Mouse (Mus musculus): Measurements from ENCODE around the gene Rbms1.

The Rbms1 gene

DNA sequence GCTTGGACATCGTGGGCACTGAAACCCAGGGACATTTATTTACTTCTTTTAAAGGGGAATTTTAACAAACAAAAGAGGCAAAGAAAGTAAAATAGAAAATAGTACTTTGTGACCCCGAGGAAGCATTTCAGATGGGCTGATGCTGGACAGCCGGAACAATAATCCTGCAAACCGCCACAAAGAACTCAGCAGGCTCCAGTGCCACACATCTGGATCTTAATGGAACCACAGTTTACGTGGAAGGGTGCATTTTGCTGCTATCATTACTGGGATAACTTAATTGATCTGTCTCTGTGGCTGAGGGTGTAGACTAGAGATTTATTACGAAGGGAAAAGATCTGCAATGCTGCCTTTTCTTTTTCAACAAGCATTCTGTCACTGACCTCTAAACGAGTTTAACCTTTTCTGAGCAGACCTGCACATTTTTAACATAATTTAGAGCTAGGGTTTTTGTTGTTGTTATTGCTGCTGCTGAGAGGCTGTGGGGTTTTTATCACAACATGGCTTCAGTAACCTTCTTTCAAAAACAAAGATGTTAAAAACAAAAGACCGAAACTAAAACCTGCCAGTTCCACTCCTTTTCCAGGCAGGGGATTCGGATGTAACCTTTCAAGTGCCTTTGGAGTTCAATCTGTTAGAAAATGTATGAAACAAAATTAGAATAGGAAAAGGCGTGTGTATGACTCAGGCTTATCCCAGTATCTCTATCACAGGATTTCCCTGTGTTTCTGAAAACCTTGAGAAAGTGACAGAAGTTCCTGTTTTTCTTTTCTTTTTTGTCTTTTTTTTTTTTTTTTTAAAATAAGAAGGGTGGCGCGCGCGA, 82.8 kb downstream of the Rbms1 start:
- in situ Hi-C loops (cut with MboI; ENCODE audit: low sequenced_read_pairs): no loop called here

DNA sequence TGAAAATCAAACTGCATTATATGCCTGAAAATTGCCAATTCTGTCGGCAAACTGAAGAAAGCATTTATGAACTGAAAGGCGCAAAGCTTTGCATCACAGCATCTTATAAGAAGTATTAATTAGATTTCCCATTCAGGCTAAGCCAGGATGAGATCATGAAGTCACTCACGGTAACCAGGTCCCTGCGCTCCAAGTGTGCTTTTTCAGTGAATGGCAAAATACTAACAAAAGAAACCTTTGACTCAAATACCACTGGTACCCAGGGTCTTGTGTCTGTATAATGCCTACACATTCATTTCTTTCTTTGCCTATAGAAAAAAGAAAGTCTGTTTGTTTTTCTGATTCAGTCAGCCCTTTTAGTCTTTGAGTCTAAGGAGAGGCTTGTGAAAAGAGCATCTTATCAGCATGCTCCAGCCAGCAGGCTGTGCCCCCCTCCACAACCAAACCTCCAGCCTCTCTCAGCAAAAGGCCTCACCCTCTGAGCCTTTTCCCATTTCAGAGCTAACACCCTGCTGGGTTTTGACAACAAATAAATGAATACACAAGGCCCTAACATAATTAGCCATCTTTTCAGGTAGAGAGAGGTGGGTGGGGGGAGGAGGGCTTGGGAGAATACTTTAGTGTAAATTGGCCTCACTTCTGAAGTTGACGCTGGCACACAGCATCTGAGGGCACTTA, 83.7 kb downstream of the Rbms1 start:
- in situ Hi-C loops (cut with MboI; ENCODE audit: low sequenced_read_pairs): no loop called here

DNA sequence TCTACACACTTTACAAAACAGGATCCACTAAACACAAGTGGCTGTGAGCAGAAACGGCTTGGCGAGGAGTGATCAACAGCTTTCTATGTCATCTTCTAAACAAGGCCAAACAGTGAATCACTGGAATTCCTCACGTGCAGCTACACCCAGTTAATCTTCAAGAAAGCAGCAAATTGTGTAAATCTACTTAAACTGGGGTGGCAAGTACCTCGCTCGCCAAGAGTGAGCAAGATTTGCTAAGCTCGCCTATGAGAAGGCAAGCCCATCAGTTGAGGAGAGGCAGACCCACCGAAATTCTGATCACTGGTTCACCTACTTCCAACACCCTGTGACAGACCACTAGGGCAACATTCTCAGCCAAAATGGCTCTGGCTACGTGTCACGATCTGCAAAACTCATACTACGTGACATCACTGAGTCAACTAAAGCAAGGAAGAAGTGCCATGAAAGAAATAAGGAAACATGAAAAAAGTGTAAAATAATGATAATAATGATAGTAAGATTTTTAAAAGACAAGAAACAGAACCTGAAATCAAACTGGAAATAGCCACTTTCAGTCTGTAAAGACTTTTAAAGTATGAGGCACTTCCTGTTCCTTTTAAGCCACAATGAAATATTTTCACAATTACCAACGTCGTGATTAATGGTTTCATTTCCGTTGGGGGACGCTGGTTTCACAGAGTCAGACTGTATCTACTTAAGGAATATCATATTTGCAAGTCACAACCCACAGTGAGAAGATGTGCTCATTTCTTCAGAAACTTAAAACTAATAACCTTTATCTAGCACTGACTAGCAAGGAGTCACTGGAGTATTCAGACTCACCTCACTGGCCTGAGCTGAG, 85.2 kb downstream of the Rbms1 start:
- in situ Hi-C loops (cut with MboI; ENCODE audit: low sequenced_read_pairs): no loop called here

DNA sequence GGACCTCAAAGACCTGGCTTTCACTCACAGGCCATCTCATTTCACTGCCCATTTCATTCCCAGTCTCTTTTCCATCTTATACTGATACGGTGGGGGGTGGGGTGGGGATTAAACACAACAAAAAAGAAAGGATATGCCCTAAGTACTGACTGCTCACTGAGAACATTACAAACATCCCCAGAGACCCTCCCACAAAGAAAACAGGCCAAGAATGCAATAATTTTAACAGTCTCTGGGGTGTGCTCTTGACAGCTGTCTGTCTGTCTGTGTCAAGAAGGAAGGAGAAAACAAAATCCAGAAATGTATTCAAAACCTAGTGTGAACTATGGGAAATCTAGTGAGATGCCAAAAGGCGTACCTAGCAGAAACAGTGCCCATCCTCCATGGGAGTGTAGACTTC, 86.1 kb downstream of the Rbms1 start:
- in situ Hi-C loops (cut with MboI; ENCODE audit: low sequenced_read_pairs): no loop called here

DNA sequence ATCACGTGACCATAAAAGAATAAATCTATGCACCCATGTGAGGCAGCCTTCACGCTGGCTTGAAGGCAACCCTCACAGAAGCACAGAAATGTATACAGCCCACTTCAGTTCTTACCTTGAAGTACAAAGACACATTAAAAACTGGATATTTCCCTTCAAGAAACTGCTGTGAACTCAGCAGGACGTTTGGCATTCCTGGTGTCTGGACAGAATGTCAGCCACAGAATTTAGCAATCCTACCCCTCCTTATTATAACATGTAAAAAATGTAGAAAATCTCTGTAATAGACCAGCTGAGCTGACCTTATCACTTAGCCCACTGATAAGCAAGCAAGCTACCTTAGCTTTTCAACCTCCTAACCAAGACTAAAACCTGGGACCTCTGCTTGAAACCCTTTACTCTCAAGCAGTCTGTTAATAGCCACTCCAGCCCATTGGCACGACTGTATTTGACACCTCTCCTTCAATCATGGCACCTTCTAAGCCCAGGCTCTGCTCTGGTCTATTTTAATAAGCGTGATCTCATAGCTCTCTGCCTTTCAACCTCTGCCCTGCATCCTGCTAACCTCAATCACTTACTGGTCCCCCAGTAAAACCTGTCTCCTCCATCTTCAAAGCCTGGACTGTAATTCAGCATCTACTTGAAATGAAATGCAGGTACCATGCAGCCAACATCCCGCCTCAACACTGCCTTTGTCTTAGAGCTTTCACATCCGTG, 90.7 kb downstream of the Rbms1 start:
- in situ Hi-C loops (cut with MboI; ENCODE audit: low sequenced_read_pairs): no loop called here

DNA sequence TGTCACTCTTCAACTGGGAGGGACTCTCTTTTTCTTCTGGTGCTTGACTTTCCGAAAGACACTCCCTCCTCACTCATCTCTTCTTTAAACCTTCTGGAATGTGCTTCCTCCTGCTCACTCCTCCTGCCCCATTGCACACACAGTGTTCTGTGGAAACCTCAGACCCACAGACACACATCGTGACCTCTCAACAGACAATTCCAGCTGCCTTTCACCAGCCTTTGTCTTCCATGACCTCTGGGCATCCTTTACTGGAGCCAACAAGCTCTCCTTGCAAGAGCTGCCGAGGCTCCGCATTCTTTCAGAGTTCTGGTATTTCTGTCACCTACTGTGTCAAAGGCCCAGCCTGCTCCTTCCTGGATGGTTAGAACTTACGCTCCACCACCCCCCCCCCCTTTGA, 92.0 kb downstream of the Rbms1 start:
- in situ Hi-C loops (cut with MboI; ENCODE audit: low sequenced_read_pairs): no loop called here

DNA sequence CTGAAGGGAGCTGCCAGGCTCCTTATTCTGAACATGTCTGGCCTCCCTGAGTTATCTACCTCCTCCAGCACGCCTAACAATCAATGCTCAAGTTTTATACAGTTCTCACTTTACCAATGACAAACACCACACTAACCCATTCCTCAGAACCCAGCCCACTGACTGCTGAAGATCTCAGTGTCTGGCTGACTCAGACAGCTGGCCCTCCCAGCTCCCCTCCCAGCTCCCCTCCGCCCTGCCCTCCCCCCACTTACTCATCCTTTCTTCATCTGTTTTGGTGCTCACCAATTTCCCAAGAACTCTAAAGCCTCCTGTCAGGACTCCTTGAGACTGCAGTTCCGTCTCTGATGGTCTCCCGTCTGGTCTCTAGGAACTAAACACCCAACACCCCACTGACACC, 92.5 kb downstream of the Rbms1 start:
- in situ Hi-C loops (cut with MboI; ENCODE audit: low sequenced_read_pairs): no loop called here

DNA sequence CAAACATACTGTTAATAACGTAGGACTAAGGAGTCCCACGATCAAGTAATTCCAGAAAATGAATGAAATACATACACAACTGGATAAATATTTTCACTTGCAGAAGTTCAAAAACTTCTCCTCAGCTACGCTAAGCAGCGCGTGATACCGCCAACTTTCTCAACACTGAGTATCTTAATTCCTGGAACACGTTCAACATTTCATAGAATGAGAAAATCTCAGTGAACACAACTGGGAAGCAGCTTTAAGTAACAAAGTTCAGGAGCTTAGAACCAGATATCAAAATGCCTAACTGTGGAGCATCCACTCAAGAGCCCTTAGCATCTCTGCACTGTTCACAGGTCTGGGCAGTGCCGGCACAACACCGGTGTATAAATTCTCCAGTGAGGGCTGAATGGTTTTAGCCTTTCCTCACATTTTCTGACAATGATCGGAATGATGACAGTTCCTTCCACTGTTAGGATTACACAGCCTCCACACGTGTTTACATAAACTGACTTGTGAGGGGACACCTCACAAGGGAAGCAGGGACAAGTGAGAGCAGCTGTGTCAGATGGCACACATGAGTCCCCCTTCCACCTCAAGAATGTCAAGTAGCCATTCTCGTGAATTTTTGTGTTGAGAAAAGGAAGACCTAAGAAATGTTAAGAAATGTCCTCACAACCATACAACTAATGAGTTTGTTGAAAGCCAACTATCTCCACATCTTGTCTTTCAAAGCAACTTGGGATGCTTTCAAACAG, 93.8 kb downstream of the Rbms1 start:
- in situ Hi-C loops (cut with MboI; ENCODE audit: low sequenced_read_pairs): no loop called here

DNA sequence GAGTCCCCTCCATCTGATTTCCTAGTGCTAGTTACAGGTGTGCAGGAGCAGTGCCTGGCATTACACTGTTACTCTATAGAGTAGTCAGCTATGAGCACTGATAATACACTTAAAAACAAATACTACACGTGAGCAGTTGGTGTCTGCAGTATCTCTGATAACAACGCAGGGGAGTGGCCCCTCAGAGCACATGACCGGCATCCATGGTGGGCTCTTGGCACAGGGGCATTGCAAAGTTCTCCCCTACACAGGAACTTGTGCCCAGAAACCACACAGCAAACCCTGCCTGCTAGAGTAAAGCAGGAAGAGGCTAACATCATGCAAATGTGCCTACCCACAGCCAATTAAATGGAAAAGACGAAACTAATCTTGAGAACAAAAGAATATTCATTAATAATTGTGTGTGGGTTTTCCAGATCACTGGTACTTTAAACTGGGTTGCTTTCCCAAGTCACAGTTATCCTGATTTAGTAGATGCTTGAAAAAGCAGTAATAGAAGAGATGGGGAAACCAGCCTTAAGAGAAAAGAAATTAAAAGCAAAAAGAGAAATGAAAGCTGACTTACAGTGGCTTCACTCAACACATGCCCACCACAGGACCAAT, 94.8 kb downstream of the Rbms1 start:
- in situ Hi-C loops (cut with MboI; ENCODE audit: low sequenced_read_pairs): no loop called here

DNA sequence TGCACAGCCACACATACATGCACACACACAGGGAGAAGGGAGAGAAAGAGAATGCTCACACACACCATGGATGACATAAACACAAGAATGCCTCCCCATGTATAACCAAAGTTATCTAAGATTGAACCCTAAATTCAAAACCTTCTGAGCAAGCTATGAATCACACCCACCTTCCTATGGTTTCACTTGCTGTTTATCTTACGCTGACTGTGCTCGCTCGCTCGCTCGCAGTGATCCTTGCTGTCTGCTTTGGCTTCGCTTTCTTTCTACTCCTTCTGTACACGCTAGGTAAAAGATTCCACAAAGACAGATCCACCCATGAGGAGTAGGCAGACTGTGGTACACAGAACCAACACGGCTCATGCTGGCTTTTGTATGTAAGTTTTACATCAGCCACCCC, 95.7 kb downstream of the Rbms1 start:
- in situ Hi-C loops (cut with MboI; ENCODE audit: low sequenced_read_pairs): no loop called here

DNA sequence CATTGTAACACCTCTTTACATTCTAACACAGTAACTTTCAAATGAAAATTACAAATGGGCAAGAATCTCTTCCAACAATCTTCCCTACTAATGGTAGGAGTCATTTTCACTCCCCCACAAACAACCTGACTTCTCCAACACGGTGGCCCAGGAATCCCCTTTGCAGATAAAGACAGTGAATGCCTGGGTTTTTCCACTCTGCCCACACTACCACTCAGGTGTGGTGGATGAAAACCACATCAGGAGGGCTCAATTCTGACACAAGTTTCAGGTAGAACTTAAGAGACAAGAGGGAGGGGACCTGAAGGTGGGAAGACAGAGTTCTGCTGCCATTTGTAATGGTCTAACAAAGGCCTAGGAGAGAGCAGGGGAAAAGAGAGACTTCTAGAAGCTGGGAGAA, 97.1 kb downstream of the Rbms1 start:
- in situ Hi-C loops (cut with MboI; ENCODE audit: low sequenced_read_pairs): no loop called here

DNA sequence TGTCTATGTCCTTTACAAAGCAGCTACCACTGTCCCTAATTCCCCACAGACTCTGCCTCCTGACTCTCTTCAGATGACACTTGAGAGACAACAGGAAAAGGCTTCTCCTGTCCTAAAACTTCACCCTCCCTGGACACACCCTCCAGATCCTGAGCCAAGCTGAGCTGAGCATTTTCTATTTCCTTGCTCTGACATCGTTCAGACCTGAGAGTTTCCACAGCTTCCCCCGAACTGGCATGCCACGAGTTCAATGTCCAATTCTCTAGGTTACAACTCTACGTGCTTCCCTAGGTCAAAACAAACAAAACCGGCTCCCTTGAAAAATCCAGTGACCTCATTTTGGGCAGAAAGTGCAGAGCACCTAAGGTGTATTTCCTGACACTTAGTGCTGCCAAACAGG, 98.0 kb downstream of the Rbms1 start:
- in situ Hi-C loops (cut with MboI; ENCODE audit: low sequenced_read_pairs): no loop called here

DNA sequence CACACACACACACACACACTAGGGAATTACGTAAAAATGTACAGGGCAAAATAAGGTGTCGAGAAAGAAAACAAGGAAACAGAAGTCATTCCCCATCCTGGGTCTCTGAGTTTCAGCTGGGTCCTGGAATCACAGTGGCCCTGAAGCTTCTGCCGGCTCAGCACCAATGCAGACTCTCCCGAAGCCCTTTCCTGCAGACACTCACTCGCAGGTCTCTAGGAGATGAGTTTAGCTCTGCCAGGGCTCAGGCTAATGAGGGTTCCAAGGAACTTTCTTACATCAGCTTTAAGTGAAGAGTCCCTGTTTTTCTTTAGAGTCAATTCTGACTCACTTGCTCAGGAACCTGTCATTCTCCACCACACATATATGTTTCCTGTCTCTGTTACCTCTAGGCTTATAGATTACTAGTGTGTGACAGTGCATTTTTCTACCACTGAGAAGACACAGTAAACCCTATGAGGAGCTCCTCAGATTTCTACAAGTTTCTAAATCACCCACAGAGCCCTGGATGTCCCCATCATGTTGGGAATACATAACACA, 98.7 kb downstream of the Rbms1 start:
- in situ Hi-C loops (cut with MboI; ENCODE audit: low sequenced_read_pairs): no loop called here

DNA sequence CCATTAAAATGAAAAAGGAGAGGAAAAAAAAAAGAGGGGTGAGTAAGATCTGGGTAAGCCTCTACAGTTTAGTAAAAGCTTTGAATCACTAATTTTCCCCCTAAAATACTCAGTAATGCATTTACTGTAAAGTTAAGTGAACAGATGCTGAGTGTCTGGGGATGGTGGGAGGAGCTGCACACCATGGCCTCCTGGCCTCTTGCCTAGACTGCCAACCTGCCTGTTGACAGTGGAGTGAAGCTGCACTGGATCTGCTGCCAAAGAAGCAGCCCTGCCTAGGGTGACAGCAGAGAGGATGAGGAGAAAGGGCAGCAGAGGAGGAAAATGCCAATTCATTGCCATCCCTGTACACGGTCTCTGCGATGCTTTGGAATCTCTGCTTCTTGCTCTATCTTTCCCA, 99.2 kb downstream of the Rbms1 start:
- in situ Hi-C loops (cut with MboI; ENCODE audit: low sequenced_read_pairs): no loop called here

DNA sequence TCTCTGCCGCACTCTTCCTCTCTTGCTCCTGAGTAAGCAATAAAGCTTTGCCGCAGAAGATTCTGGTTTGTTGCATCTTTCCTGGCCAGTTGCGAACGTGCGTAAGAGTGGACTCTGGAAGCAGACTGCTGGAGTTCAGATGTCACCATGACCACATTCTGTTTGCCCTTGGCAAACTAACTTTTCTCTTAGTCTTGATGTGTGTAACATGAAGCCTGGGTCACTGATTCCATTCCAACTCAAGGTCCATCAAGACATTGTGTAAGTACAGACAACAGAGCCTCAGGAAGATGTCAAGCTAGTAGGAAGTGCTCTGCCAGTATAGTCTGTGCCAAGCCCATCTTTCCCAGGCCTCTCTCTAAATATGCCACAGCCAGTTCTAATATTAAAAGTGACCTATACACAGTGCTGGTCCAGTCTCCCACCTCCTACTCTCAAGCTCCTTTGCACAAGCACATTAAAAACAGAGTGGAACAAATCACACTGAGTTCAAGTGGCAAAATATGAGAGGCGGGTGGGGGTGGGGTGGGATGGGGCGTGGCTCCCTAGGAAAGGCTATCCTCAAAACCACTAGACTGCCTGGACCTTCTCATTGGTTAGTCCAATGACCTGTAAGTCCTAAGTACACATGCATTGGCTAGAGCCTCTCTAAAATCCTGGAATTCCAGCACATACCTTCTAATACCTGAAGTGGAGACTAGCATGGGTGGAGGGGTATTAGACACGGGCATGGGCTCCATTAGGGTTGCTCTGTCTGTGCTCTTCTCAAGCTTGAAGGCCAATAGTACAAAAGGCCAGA, 99.9 kb downstream of the Rbms1 start:
- in situ Hi-C loops (cut with MboI; ENCODE audit: low sequenced_read_pairs): no loop called here

DNA sequence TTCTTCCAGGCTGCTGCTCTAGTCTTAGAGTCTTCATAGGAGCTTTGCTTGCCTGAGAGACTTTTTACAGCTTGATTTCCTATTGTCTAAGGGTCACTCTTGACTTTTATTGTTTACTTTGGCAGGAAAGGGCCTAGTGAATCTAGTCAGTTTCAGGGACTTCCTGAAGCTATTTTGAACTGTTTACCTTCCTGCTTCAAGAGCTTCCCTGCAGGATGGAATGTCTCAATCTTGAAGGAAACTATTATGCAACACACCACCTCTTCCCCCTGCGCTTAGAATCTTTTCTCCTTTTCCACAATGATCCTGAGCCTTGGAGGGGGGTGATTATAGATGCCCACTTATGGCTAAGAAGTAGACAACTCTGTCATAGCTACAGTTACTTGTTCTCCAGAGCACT, 104.9 kb downstream of the Rbms1 start:
- in situ Hi-C loops (cut with MboI; ENCODE audit: low sequenced_read_pairs): no loop called here

DNA sequence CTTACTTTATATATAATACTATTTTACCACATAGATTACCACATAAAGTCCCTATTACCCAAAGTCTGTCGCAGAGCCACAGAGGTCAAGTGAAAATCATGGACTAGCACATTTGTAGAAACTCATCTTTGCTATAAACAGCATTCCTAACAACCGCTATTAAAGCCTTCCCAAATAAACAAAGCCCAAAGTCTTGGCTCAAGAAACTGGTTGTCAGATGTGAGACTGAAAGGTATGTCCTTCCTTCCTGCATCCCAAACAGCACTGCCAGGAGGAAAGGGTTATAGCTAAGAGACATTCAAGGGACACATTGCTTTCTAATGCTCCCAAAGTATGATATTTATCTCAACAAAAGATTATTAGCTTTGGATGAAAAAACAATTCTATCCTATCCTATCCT, 106.9 kb downstream of the Rbms1 start:
- in situ Hi-C loops (cut with MboI; ENCODE audit: low sequenced_read_pairs): no loop called here

DNA sequence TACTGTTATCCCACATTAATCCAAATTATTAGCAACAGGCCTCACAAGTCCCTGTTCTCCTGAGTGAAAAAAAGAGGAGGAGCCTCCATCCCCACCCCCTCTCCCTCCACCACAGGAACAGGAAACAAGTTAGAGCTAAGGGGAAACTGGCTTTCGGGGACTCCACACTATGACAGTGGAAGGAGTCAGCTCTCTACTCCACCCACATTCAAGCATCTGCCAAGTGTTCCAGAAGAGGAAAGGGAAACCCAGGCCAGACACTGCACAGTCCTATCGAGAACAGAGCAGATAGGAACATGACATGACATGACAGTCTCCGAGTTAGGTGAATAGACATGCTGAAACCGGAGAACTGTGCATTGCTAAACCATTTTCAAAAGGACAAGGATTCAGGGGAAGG, 108.0 kb downstream of the Rbms1 start:
- in situ Hi-C loops (cut with MboI; ENCODE audit: low sequenced_read_pairs): no loop called here

DNA sequence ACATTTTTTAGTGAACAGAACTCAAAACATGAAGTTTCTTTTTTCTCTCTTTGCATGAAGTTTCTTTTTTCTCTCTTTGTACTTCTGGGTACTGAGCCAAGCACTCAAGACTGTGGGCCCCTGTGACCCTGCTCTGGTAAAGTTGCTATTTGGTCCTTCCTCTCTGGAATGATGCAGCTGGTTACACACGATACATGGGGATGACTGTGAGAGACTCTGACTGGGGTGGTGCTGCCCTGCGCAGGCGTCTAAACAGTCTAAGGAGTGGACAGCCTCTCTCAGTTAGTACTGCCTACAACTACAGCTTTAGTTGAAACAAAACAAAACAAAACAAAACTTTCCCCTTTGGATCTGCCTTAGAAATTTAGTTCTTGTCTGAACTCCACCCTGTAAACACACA, 111.1 kb downstream of the Rbms1 start:
- in situ Hi-C loops (cut with MboI; ENCODE audit: low sequenced_read_pairs): no loop called here

All from CH12F3 (cell line).